Mouse (Mus musculus) midbrain, embryonic 11.5 days (tissue): ENCODE data around the gene Sv2b. TPM values are rescaled to one million over a fixed set of nuclear protein-coding genes. Genes with fewer than 3 reads are reported as not detected.

Source experiments
- ATAC-seq: fragments of 200-750 bp; cut with Nextera tagmentation; 2 replicates; pipeline ENCODE4 v1.8.0; 2017; ENCODE audit warnings: moderate TSS enrichment, moderate library complexity; ENCODE audit not compliant: low FRiP score
- DNase-seq: peaks from one replicate; pipeline ENCODE4 v3.0.0; 2015; ENCODE audit warnings: low spot score; ENCODE audit errors: missing footprints
- H3K27ac ChIP-seq: fragments of 300-500 bp; sonication (generic); 2 replicates; pipeline ENCODE4 v1.5.1; 2014; ENCODE audit warnings: low read depth, low read length
- H3K27me3 ChIP-seq: fragments of 300-500 bp; sonication (generic); 2 replicates; pipeline ENCODE4 v1.6.1; 2014; ENCODE audit warnings: mild to moderate bottlenecking, low read length, moderate library complexity, mixed read lengths; ENCODE audit not compliant: control insufficient read depth, insufficient read depth
- H3K36me3 ChIP-seq: fragments of 300-500 bp; sonication (generic); 2 replicates; pipeline ENCODE4 v1.6.1; 2014; ENCODE audit warnings: mild to moderate bottlenecking, low read length, moderate library complexity, mixed read lengths; ENCODE audit not compliant: control insufficient read depth, insufficient read depth
- H3K4me1 ChIP-seq: fragments of 300-500 bp; sonication (generic); 2 replicates; pipeline ENCODE4 v1.6.1; 2014; ENCODE audit warnings: low read length; ENCODE audit not compliant: control insufficient read depth, insufficient read depth
- H3K4me2 ChIP-seq: fragments of 300-500 bp; sonication (generic); 2 replicates; pipeline ENCODE4 v1.6.1; 2014; ENCODE audit warnings: mild to moderate bottlenecking, moderate library complexity
- H3K4me3 ChIP-seq: fragments of 300-500 bp; sonication (generic); 2 replicates; pipeline ENCODE4 v1.5.1; 2014; ENCODE audit warnings: low read depth, low read length
- H3K9ac ChIP-seq: fragments of 300-500 bp; sonication (generic); 2 replicates; pipeline ENCODE4 v1.6.1; 2014; ENCODE audit warnings: low read length
- H3K9me3 ChIP-seq: fragments of 300-500 bp; sonication (generic); 2 replicates; pipeline ENCODE4 v1.6.1; 2016; ENCODE audit warnings: low read length; ENCODE audit not compliant: control insufficient read depth
- WGBS: fragments of 180-500 bp; shearing (Covaris S2); extraction: QIAGEN DNeasy Blood & Tissue Kit; methylation state at CpG from one replicate; pipeline ENCODE4 v1.1.7; 2014; 5-methylcytosine and 5-hydroxymethylcytosine counted together
- polyA plus RNA-seq: library from polyadenylated mRNA; unstranded; fragments of >200 nt; fragmentation: Nextera tagmentation; extraction: Ambion mirVana; gene quantifications from 2 replicates; pipeline ENCODE4 v1.2.1, GENCODE M21; 2014

Sv2b gene
- polyA plus RNA-seq, 1 experiment from 2014 or later, result 1.8 TPM

- Histone ChIP-seq H3K4me3 (no peak overlapping the region), H3K9ac (no peak overlapping the region), H3K27me3 (no peaks in the 10 kb centered on the region), H3K36me3 (no peaks in the 10 kb centered on the region), H3K27ac (no peak overlapping the region), H3K4me1 (no peaks in the 10 kb centered on the region), H3K4me2 (no peak overlapping the region), H3K9me3 (no peaks in the 10 kb centered on the region)
- ATAC-seq (no peak), DNase-seq (peak; percentile 83)
These were observed 201.6 kb downstream of the Sv2b start for GRCm38 (mm10) chr7:75107441-75107840.

GRCm38 (mm10) chr7:75103900-75104299, 205.2 kb downstream of the Sv2b start:
- no peaks in the 10 kb centered on the region for H3K4me1 ChIP-seq
- DNase-seq (no peak), ATAC-seq (no peak)
- WGBS, result 77% methylated on average over 1 of the region's 1 CpGs
- H3K9me3 ChIP-seq, result no peaks in the 10 kb centered on the region
- H3K4me3 ChIP-seq, result no peak overlapping the region
- H3K27ac ChIP-seq, result no peak overlapping the region
- H3K4me2 ChIP-seq, result no peak overlapping the region
- H3K9ac ChIP-seq, result no peak overlapping the region
- H3K36me3 ChIP-seq, result no peaks in the 10 kb centered on the region
- no peaks in the 10 kb centered on the region for H3K27me3 ChIP-seq

- ATAC-seq (0 out of 2 replicates have a peak, but pooled peaks have one; percentile 19), DNase-seq (peak; percentile 51)
- H3K4me2 ChIP-seq, result no peak overlapping the region
- H3K27ac ChIP-seq, result no peak overlapping the region
- no peaks in the 10 kb centered on the region for H3K9me3 ChIP-seq
- H3K4me3 ChIP-seq, result no peak overlapping the region
- no peak overlapping the region for H3K9ac ChIP-seq
- WGBS, result 88% methylated on average over 17 of the region's 17 CpGs
- H3K36me3 ChIP-seq, result no peaks in the 10 kb centered on the region
- H3K4me1 ChIP-seq, result no peaks in the 10 kb centered on the region
- H3K27me3 ChIP-seq, result no peaks in the 10 kb centered on the region
These were observed 206.3 kb downstream of the Sv2b start for GRCm38 (mm10) chr7:75102536-75103332.

- DNase-seq (no peak), ATAC-seq (no peak)
- H3K27ac ChIP-seq, result no peak overlapping the region
- no peaks in the 10 kb centered on the region for H3K4me1 ChIP-seq
- H3K4me3 ChIP-seq, result no peak overlapping the region
- no peak overlapping the region for H3K9ac ChIP-seq
- no peaks in the 10 kb centered on the region for H3K36me3 ChIP-seq
- 91% methylated on average over 4 of the region's 4 CpGs for WGBS
- no peaks in the 10 kb centered on the region for H3K9me3 ChIP-seq
- H3K4me2 ChIP-seq, result no peak overlapping the region
- H3K27me3 ChIP-seq, result no peaks in the 10 kb centered on the region
These were observed 223.6 kb downstream of the Sv2b start for GRCm38 (mm10) chr7:75085473-75085872.

- no peaks in the 10 kb centered on the region for H3K36me3 ChIP-seq
- H3K4me2 ChIP-seq, result no peak overlapping the region
- DNase-seq, result no peak
- no peaks in the 10 kb centered on the region for H3K27me3 ChIP-seq
- H3K4me1 ChIP-seq, result no peaks in the 10 kb centered on the region
- no peak overlapping the region for H3K27ac ChIP-seq
- ATAC-seq, result no peak
- no peak overlapping the region for H3K9ac ChIP-seq
- no peaks in the 10 kb centered on the region for H3K9me3 ChIP-seq
- H3K4me3 ChIP-seq, result no peak overlapping the region
These were observed 228.9 kb downstream of the Sv2b start for GRCm38 (mm10) chr7:75080163-75080562.

- H3K27ac ChIP-seq, result no peak overlapping the region
- no peaks in the 10 kb centered on the region for H3K27me3 ChIP-seq
- no peak for ATAC-seq
- 86% methylated on average over 8 of the region's 8 CpGs for whole genome bisulfite sequencing
- no peaks in the 10 kb centered on the region for H3K4me1 ChIP-seq
- DNase-seq, result peak; percentile 28
- H3K36me3 ChIP-seq, result no peaks in the 10 kb centered on the region
- no peak overlapping the region for H3K4me2 ChIP-seq
- no peaks in the 10 kb centered on the region for H3K9me3 ChIP-seq
- H3K4me3 ChIP-seq, result no peak overlapping the region
- H3K9ac ChIP-seq, result no peak overlapping the region
These were observed 231.4 kb downstream of the Sv2b start for GRCm38 (mm10) chr7:75077560-75078208.

Other genes starting within 250 kb of the Sv2b start
- gene Akap13, start 146.3 kb upstream of the Sv2b start, polyA plus RNA-seq, result 24.3 and 27.4 TPM in 2 replicates